Mouse (Mus musculus) olfactory bulb, adult 2 months (tissue): Measurements from ENCODE around the gene Mms19.

Source experiments
- CTCF ChIP-seq: fragments of 200-500 bp; IDR thresholded peaks from 2 replicates; pipeline ENCODE4 v1.5.1; 2012; ENCODE audit warnings: low read depth, mild to moderate bottlenecking, low read length, moderate library complexity; ENCODE audit not compliant: insufficient read depth
- POLR2A ChIP-seq: fragments of 200-500 bp; IDR thresholded peaks from 2 replicates; pipeline ENCODE4 v1.6.1; 2012; ENCODE audit warnings: mild to moderate bottlenecking, low read depth, low read length, moderate library complexity; ENCODE audit not compliant: insufficient read depth

- no peak for TF ChIP-seq CTCF
- no peak for TF ChIP-seq POLR2A
Measured at GRCm38 (mm10) chr19:41908736-41909135, 72.2 kb downstream of the Mms19 start.
